Mouse (Mus musculus) hematopoietic stem cell, adult 5-6 weeks (primary cell): ENCODE measurements around the gene Cog5. TPM values are rescaled to one million over a fixed set of nuclear protein-coding genes. Genes with fewer than 3 reads are reported as not detected.

ENCODE experiments used
- ATAC-seq, 2 experiments: fragments of 125-278 bp in 1 of 2; replicated peaks in 1 of 2; 2 replicates each; pipeline ENCODE4 v1.8.0; 2016 to 2017; ENCODE audit warnings: inconsistent platforms in 2 of 2, mild to moderate bottlenecking in 2 of 2, moderate number of reproducible peaks in 2 of 2, low read depth in 1 of 2, moderate TSS enrichment in 1 of 2; ENCODE audit not compliant: low FRiP score in 2 of 2, poor library complexity in 2 of 2, severe bottlenecking in 2 of 2, insufficient read depth in 1 of 2, low TSS enrichment in 1 of 2
- total RNA-seq: library from RNA; stranded (forward); fragments of 172-1452, 232-1000 nt; gene quantifications from 2 replicates; pipeline ENCODE4 v1.2.3, GENCODE M21; 2017

Gene Cog5
- total RNA-seq, 1 experiment from 2014 or later, result 67.2 TPM

- ATAC-seq, result no peak
Observed at GRCm38 (mm10) chr12:31848630-31849415, 194.2 kb downstream of the Cog5 start.

DNA sequence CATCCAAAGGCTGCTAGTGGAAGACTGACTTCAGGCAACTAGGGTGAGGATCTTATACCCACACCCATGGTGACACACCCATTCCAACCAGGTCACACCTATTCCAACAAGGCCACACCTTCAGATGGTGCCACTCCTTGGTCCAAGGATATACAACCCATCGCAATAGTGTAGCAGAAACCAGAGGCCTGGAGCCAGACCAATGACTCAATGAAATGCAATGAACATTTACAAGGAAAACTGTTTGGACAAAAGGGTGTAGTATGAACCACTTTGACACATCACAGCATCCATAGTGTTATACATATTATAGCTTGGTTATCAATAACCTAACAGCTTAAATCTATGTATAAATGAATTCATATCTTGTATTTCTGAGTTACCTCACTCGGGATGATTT, 194.9 kb downstream of the Cog5 start:
- ATAC-seq, result no peak

- no peak for ATAC-seq
Observed at GRCm38 (mm10) chr12:31854039-31854438, 199.4 kb downstream of the Cog5 start.

DNA sequence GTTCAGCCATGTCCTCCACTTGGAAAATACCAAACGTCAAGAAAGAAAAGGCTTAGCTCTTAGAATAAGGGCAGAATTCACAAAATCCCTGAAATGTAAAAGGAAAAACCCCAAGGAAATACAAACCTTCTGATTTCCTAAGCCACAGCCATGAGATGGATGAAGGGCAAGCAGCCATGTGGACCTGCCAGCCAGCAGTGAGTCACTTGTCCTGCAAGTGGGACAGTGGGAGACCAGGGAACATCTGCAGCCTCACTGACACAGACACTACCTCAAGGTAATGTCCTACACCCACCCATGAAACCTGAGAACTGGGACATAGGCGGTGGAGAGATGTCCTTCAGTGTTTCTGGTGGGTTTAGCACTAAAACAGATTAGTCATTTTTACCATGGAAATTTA, 200.1 kb downstream of the Cog5 start:
- ATAC-seq, result no peak

- no peak for ATAC-seq
Observed at GRCm38 (mm10) chr12:31857784-31858183, 203.1 kb downstream of the Cog5 start.

DNA sequence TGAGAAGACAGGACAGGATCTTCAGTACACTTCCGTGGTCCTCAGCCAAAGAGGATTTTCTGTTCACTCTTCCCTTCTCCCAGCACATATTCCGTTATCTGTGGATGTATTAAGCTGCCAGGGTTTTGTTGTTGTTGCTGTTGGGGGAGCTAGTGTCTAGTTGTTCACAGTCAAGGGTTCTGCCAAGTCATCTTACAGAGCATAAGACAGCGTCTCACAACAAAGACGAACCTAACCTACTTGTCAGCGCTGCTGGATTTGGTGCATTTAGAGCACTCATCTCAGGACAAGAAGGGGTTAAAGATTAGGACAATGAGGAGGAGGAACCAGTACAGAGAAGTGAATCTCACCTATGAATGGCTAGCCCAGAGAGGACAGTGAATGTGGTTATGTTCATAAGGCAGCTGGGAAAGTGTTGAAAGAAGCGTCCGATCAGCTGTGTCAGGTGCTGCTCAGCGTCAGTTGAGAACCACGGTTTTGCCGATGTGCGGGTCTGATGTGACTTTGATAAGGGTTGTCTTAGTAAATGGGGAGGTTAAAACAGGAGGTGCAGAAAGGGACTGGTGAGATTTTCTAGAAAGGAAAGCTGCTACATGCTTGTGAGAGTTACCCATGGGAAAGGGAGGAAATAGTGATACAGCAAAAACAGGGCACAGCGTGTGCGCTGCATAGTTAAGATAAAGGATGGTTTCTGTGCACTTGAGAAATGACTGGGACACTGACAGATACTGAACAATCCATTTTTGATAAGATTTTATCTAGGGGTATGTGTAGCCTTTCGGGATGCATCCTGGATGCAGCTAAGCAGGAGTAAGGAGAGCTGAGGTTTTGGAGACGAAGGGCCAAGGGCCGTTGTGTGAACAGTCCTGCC, 208.2 kb downstream of the Cog5 start:
- peak in 1 of 2 experiments; percentile 53; a peak in 2 of 4 replicates for ATAC-seq

GRCm38 (mm10) chr12:31876775-31877174, 222.1 kb downstream of the Cog5 start:
- ATAC-seq, result no peak

- ATAC-seq, result no peak
Observed at GRCm38 (mm10) chr12:31882736-31883135, 228.1 kb downstream of the Cog5 start.

GRCm38 (mm10) chr12:31884365-31884764, 229.7 kb downstream of the Cog5 start:
- no peak for ATAC-seq

GRCm38 (mm10) chr12:31885084-31885483, 230.4 kb downstream of the Cog5 start:
- ATAC-seq, result no peak

GRCm38 (mm10) chr12:31885844-31886606, 231.4 kb downstream of the Cog5 start:
- ATAC-seq, result no peak

DNA sequence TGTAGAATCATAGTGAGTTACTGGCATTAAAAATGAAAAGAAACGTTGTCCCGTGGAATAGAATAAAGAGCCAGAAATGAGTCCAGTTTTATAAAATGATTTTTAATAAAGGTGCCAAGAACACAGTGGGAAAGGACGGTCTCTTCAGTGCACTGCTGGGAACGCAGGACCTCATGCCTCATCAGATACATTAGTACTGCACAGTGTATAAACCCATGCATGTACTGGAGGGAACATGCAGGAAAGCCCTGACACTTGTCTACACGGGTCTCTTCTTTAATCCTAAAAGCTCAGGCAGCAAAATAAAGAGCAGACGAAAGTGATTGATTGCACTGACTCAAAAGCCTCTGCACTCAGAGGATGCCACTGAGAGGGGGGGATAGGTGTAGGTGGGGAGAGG, 236.0 kb downstream of the Cog5 start:
- ATAC-seq, result no peak

GRCm38 (mm10) chr12:31892079-31892478, 237.4 kb downstream of the Cog5 start:
- ATAC-seq, result no peak

DNA sequence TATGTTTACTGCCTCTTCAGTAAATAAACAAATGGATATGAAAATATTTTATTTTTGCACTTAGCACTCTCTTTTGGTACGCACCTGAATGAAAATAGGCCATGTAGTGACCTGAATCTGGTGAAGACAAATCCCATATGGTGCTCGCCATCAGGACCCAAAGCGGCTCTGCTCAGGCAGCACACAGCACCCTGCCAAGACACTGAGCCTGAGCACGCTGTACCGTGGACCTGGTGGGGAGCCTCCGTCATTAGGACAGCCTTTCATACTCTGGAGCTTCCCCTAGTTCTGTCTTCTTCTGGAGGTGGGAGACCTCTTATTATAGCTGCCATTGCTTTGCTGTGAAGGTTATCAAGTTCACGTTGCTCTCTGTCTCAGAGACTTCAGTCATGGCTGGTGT, 238.1 kb downstream of the Cog5 start:
- no peak for ATAC-seq

- ATAC-seq, result no peak
Observed at GRCm38 (mm10) chr12:31895095-31895734, 240.5 kb downstream of the Cog5 start.

- no peak for ATAC-seq
Observed at GRCm38 (mm10) chr12:31895888-31896287, 241.2 kb downstream of the Cog5 start.

- ATAC-seq, result no peak
Observed at GRCm38 (mm10) chr12:31896295-31896694, 241.6 kb downstream of the Cog5 start.
